Mouse (Mus musculus): ENCODE results near the gene Tcte1. TPM values are rescaled to one million over a fixed set of nuclear protein-coding genes. Genes with fewer than 3 reads are reported as not detected.

Tcte1 gene
- polyA plus RNA-seq, 1 experiment from 2014 or later: 5.0 TPM

GRCm38 (mm10) chr17:45564531-45565084 is 41.4 kb downstream of the Tcte1 start:
- no peaks in the 10 kb centered on the region for H3K27me3 ChIP-seq (ENCODE audit: control insufficient read depth, insufficient read depth, low read depth, low read length)
- peaks cover 24% of the 10 kb centered on the region for H3K36me3 ChIP-seq (ENCODE audit: control insufficient read depth, insufficient read depth, low read length)
- 6% methylated on average over 18 of the region's 18 CpGs for WGBS
- no peaks in the 10 kb centered on the region for H3K9me3 ChIP-seq (replicated peaks; ENCODE audit: control insufficient read depth, low read length, poor library complexity, severe bottlenecking)
- peak overlapping the region; percentile 96 for H3K4me2 ChIP-seq (ENCODE audit: low read length)
- peak overlapping the region; percentile 77 for H3K4me3 ChIP-seq (ENCODE audit: low read depth, low read length)
- peaks cover 13% of the 10 kb centered on the region for H3K4me1 ChIP-seq (ENCODE audit: control insufficient read depth, insufficient read depth, low read length)
- ATAC-seq: peak; percentile 0; the same call in 1 of the 2 replicates
- peak overlapping the region; percentile 88 for H3K9ac ChIP-seq (ENCODE audit: low read depth, low read length)
- peak overlapping the region; percentile 67 for H3K27ac ChIP-seq (ENCODE audit: low read length)

GRCm38 (mm10) chr17:45565103-45565502 is 41.9 kb downstream of the Tcte1 start:
- Histone ChIP-seq H3K9me3 (replicated peaks; ENCODE audit: control insufficient read depth, low read length, poor library complexity, severe bottlenecking) (no peaks in the 10 kb centered on the region), H3K36me3 (ENCODE audit: control insufficient read depth, insufficient read depth, low read length) (peaks cover 29% of the 10 kb centered on the region), H3K4me3 (ENCODE audit: low read depth, low read length) (peak overlapping the region; percentile 77; the same call in 1 of the 2 replicates), H3K27me3 (ENCODE audit: control insufficient read depth, insufficient read depth, low read depth, low read length) (no peaks in the 10 kb centered on the region), H3K9ac (ENCODE audit: low read depth, low read length) (peak overlapping the region; percentile 88; the same call in 1 of the 2 replicates), H3K27ac (ENCODE audit: low read length) (no peak overlapping the region), H3K4me1 (ENCODE audit: control insufficient read depth, insufficient read depth, low read length) (peaks cover 18% of the 10 kb centered on the region), H3K4me2 (ENCODE audit: low read length) (peak overlapping the region; percentile 96)
- WGBS: 95% methylated on average over 11 of the region's 11 CpGs
- ATAC-seq: no peak

DNA sequence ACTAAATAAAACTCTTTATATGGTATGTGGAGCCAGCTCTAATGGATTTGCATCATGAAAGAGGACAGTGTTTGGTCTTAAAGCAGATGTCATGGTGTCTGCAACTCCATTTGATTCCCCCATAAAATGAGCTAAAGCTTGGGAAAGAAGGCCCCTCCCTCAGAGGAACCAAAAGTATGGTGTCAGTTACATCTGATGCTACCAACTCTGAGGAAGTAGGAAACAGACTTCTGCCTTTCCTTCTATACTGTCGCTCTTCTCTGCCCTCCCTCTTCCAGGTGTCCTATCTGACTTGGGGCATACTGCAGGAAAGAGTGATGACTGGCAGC is 42.8 kb downstream of the Tcte1 start:
- Histone ChIP-seq H3K9me3 (replicated peaks; ENCODE audit: control insufficient read depth, low read length, poor library complexity, severe bottlenecking) (no peaks in the 10 kb centered on the region), H3K9ac (ENCODE audit: low read depth, low read length) (no peak overlapping the region), H3K4me3 (ENCODE audit: low read depth, low read length) (no peak overlapping the region), H3K4me2 (ENCODE audit: low read length) (no peak overlapping the region), H3K36me3 (ENCODE audit: control insufficient read depth, insufficient read depth, low read length) (peaks cover 38% of the 10 kb centered on the region), H3K27ac (ENCODE audit: low read length) (no peak overlapping the region), H3K4me1 (ENCODE audit: control insufficient read depth, insufficient read depth, low read length) (peaks cover 26% of the 10 kb centered on the region), H3K27me3 (ENCODE audit: control insufficient read depth, insufficient read depth, low read depth, low read length) (no peaks in the 10 kb centered on the region)
- WGBS: 82% methylated on average over 1 of the region's 1 CpGs
- ATAC-seq: no peak

- H3K9ac ChIP-seq (ENCODE audit: low read depth, low read length): no peak overlapping the region
- H3K4me3 ChIP-seq (ENCODE audit: low read depth, low read length): no peak overlapping the region
- no peak overlapping the region for H3K27ac ChIP-seq (ENCODE audit: low read length)
- 76% methylated on average over 18 of the region's 18 CpGs for WGBS
- H3K4me1 ChIP-seq (ENCODE audit: control insufficient read depth, insufficient read depth, low read length): peaks cover 32% of the 10 kb centered on the region
- H3K4me2 ChIP-seq (ENCODE audit: low read length): no peak overlapping the region
- no peaks in the 10 kb centered on the region for H3K9me3 ChIP-seq (replicated peaks; ENCODE audit: control insufficient read depth, low read length, poor library complexity, severe bottlenecking)
- no peaks in the 10 kb centered on the region for H3K27me3 ChIP-seq (ENCODE audit: control insufficient read depth, insufficient read depth, low read depth, low read length)
- ATAC-seq: no peak
- H3K36me3 ChIP-seq (ENCODE audit: control insufficient read depth, insufficient read depth, low read length): peaks cover 44% of the 10 kb centered on the region
These were observed 43.3 kb downstream of the Tcte1 start for GRCm38 (mm10) chr17:45566360-45567161.

DNA sequence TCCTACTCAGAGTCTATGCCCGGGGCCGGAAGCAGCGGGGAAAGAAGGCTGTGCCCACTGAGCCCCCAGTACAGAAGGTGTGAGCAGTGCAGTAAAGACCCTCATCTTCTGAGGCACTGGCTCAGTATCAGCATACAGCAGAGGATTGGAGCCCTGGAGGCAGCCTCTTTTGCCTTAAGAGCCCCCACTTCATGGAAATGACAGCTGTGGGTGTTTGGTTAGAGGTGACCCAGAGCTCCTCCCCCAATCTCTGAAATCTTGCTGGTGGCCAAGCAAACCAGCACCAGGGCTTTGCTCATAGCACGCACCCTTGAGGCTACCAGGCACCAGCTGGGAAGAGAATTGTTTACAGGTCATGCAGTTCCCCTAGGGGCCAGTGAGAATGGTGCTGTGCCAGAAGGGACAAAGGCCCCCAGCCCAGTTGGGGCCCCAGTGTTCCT is 43.9 kb downstream of the Tcte1 start:
- Histone ChIP-seq H3K9me3 (replicated peaks; ENCODE audit: control insufficient read depth, low read length, poor library complexity, severe bottlenecking) (no peaks in the 10 kb centered on the region), H3K27ac (ENCODE audit: low read length) (no peak overlapping the region), H3K4me2 (ENCODE audit: low read length) (no peak overlapping the region), H3K4me1 (ENCODE audit: control insufficient read depth, insufficient read depth, low read length) (peaks cover 35% of the 10 kb centered on the region), H3K4me3 (ENCODE audit: low read depth, low read length) (no peak overlapping the region), H3K9ac (ENCODE audit: low read depth, low read length) (no peak overlapping the region), H3K27me3 (ENCODE audit: control insufficient read depth, insufficient read depth, low read depth, low read length) (no peaks in the 10 kb centered on the region), H3K36me3 (ENCODE audit: control insufficient read depth, insufficient read depth, low read length) (peaks cover 45% of the 10 kb centered on the region)
- 21% methylated on average over 4 of the region's 4 CpGs for WGBS
- ATAC-seq: no peak

- Histone ChIP-seq H3K36me3 (ENCODE audit: control insufficient read depth, insufficient read depth, low read length) (peaks cover 45% of the 10 kb centered on the region), H3K27ac (ENCODE audit: low read length) (no peak overlapping the region), H3K27me3 (ENCODE audit: control insufficient read depth, insufficient read depth, low read depth, low read length) (no peaks in the 10 kb centered on the region), H3K9me3 (replicated peaks; ENCODE audit: control insufficient read depth, low read length, poor library complexity, severe bottlenecking) (no peaks in the 10 kb centered on the region), H3K4me1 (ENCODE audit: control insufficient read depth, insufficient read depth, low read length) (peaks cover 35% of the 10 kb centered on the region), H3K4me2 (ENCODE audit: low read length) (no peak overlapping the region), H3K9ac (ENCODE audit: low read depth, low read length) (no peak overlapping the region), H3K4me3 (ENCODE audit: low read depth, low read length) (no peak overlapping the region)
- ATAC-seq: no peak
- WGBS: 86% methylated on average over 12 of the region's 12 CpGs
These were observed 45.8 kb downstream of the Tcte1 start for GRCm38 (mm10) chr17:45568990-45569389.

- 85% methylated on average over 4 of the region's 4 CpGs for WGBS
- Histone ChIP-seq H3K27me3 (ENCODE audit: control insufficient read depth, insufficient read depth, low read depth, low read length) (no peaks in the 10 kb centered on the region), H3K4me1 (ENCODE audit: control insufficient read depth, insufficient read depth, low read length) (peaks cover 37% of the 10 kb centered on the region), H3K27ac (ENCODE audit: low read length) (no peak overlapping the region), H3K4me2 (ENCODE audit: low read length) (no peak overlapping the region), H3K9ac (ENCODE audit: low read depth, low read length) (no peak overlapping the region), H3K4me3 (ENCODE audit: low read depth, low read length) (no peak overlapping the region), H3K9me3 (replicated peaks; ENCODE audit: control insufficient read depth, low read length, poor library complexity, severe bottlenecking) (no peaks in the 10 kb centered on the region), H3K36me3 (ENCODE audit: control insufficient read depth, insufficient read depth, low read length) (peaks cover 45% of the 10 kb centered on the region)
- ATAC-seq: no peak
These were observed 46.8 kb downstream of the Tcte1 start for GRCm38 (mm10) chr17:45569999-45570398.

- Histone ChIP-seq H3K4me2 (ENCODE audit: low read length) (peak overlapping the region; percentile 76), H3K4me1 (ENCODE audit: control insufficient read depth, insufficient read depth, low read length) (peaks cover 36% of the 10 kb centered on the region), H3K27me3 (ENCODE audit: control insufficient read depth, insufficient read depth, low read depth, low read length) (no peaks in the 10 kb centered on the region), H3K36me3 (ENCODE audit: control insufficient read depth, insufficient read depth, low read length) (peaks cover 33% of the 10 kb centered on the region), H3K9me3 (replicated peaks; ENCODE audit: control insufficient read depth, low read length, poor library complexity, severe bottlenecking) (no peaks in the 10 kb centered on the region), H3K9ac (ENCODE audit: low read depth, low read length) (peak overlapping the region; percentile 100), H3K4me3 (ENCODE audit: low read depth, low read length) (peak overlapping the region; percentile 99), H3K27ac (ENCODE audit: low read length) (peak overlapping the region; percentile 100)
- ATAC-seq: peak; percentile 43
- WGBS: under 1% methylated on average over 35 of the region's 57 CpGs
These were observed 49.2 kb downstream of the Tcte1 start for GRCm38 (mm10) chr17:45572103-45573086.
